Mouse (Mus musculus) heart, adult 9 months (tissue): ENCODE measurements around the gene Klc1.

Experiments used
- DNase-seq, 2 experiments: peaks; one replicate each; pipeline ENCODE4 v3.0.0; 2022; ENCODE audit warnings: low spot score in 2 of 2

Klc1 gene

DNA sequence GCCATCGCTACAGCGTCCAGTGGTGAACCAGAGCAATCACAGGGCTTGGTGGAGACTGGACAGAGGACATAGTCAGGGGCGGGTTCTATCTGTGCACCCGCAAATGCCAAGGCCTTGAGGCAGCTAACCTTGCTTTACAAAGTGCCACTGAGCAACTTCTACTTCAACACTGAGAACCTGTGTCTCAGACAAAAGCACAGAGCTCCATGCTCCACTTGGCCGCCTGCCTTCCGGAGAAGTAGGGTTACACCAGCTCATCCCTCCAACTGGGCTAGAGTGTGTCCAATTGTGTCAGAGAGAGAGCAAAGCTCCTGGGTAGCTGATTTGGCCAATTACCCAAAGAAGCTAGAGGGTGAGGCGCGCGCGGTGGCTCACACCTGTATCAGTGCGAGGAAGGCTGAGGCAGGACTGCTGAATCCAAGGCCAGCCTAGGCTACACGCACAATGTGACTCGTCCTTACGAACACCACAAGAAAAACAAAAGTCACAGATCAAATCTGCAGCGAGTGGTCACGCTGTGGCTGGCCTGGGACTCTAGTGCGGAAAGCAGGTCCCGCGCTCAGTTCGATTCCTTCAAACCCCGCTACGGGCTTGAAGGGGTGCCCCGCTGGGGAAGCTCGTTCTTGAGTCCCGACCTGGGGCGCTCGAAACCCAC, 54.6 kb downstream of the Klc1 start:
- no peak for DNase-seq

DNA sequence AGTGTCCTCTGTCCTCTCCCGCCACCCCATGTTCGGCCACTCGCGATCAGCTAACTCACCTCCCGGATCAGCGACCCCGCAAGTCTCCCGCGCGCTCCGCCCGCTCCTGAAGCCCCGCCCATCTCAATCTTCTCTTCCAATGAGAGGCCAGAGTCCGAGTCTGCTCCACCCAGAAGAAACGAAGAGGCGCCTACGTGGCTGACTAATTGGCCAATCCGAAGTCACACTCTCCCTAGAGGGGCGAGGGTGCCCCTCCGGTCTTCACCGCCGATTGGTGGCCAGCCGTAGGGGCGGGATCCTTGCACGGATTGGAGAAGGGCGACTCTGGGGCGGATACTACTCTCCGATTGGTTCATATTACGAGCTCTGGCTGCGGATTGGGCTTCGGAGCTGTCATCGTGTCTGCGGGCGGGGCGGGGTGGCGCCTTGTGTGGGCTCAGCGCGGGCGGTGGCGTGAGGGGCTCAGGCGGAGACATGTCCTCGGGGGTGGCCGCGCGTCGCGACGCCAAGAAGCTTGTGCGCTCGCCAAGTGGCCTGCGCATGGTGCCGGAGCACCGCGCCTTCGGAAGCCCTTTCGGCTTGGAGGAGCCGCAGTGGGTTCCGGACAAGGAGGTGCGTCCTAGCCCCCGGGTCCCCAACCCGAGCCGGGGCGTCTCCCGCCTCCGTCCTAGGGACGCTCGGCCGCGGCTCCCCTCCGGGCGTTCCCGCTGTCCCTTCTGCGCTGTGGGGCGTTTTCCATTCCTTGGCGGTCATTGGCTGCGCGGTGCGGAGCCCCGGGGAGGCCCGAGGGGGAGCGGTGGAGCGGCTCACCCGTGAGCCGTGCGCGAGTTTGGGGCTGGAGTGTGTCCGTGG, 55.3 kb downstream of the Klc1 start, which contains the start of the genes Xrcc3 and Zfyve21:
Gene Xrcc3 (minus strand): TSS at position 108 of the 852 bp plus-strand sequence.
Gene Zfyve21 (plus strand): TSS at position 405 of the 852 bp plus-strand sequence.
- DNase-seq = peak; percentile 99

DNA sequence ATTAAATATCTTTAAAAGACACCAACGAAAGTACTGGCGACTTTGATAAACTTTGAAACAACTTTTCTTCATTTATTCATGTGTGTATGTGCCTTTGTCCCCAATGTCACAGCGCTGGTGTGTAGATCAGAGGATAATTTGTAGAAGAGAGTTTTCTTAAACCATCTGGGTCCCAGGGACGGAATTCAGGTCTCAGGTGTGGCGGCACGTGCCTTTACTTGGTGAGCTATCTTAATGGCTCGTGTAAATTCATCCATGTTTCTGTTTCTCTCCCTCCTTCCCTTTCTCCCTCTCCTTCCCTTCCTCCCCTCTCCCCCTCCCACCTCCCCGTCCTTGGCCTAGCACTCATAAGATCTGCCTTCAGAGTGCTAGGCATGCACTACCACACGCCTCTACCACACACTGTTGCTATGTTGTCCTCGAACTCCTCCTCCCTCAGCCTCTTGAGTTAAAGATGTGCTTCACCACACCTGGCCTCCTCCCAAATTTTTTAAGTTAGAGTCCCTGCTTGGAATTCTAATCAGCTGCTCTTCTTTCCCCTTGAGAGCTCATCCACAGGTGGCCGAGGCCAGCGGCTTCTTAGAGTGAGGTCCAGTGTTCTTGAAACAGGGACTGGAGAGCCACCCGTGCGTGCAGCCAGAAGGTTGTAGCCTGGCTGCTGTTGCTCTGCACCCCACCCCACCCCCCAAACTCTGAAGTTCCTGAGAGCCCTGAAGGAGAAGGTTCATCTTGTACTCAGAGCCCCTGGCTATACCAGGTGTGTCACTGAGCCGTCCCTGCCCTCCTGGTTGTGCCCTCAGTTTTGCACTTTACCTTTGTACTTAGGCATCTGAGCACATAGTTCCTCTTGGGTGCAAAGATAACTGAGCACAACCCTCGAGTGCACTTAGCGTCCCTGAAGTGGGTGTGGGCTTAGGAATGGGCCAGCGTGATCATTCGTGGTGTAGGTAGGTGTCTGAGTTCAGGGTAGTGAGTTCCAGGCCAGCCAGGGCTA, 56.4 kb downstream of the Klc1 start:
- DNase-seq = no peak

DNA sequence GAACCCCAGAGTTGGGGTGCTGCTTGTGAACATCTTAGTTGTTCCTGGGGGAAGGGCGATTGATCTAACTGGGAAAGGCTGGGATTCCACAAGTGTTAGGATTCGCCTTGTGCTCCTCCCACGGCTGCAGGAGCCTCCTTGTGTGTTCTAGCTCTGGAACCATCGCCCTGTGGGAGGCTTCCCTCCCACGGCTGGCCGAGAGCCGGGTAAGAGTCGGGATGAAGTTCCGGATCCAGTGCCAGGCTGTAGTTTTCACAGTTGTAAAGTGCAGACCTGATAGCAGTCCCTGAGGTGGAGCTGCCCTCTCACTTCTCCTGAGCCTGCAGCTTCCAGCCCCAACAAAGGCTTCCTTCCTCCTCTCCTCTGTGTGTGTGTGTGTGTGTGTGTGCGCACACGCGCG, 57.9 kb downstream of the Klc1 start:
- DNase-seq = peak in 1 of 2 experiments; percentile 39

DNA sequence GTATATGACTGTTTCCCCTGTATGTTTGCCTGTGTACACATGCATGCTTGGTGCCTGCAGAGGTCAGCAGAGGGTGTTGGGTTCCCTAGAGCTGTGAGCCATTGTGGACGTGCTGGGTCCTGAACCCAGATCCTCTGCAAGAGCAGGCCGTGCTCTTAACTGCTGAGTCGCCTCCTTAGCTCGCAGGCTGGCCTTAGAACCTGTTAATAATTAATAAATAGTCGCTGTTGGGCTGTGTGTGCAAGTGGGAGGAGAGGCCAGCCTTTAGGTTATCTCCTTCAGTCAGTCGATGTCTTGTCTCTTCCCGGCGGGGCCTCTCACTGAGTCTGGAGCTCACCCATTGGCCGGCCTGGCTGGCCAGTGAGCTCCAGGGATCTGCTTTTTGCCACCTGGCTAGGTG, 58.3 kb downstream of the Klc1 start:
- DNase-seq = no peak

DNA sequence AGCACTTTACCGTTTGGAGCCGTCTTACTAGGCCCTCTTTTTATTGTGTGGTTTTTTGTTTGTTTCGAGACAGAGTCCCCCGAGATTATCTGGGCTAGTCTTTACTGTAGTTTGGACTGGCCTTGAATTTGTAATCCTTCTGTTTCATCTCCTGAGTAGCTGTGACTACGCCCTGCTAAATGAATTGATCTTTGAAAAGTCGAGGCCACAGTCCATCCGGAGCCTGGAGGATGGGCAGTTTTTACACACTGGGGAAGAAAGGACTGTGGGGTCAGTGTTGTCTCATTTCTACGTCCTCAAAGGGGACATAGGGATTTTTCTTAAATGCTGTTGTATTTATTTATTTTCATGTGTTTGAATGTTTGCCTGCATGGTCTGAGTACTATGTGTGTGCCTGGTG, 59.3 kb downstream of the Klc1 start:
- DNase-seq = no peak

DNA sequence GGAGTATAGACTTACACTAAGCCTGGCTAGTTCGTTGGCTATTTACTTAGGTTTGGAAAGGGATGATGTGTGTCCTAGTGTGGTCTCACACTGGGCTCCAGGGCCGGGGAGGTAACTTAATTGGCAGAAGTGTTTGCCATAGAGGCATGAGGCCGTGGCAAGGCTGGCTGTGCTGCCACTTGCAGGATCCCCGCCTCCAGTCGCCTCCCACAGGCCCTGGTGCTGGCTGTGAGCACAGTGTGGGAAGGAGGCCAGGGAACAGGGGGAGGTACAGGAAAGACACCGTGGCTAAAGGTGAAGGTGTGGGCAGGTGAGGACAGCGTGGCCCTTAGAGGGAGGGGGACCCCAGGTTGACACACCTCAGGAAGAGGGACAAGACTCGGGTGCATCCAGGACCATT, 61.3 kb downstream of the Klc1 start:
- DNase-seq = no peak

DNA sequence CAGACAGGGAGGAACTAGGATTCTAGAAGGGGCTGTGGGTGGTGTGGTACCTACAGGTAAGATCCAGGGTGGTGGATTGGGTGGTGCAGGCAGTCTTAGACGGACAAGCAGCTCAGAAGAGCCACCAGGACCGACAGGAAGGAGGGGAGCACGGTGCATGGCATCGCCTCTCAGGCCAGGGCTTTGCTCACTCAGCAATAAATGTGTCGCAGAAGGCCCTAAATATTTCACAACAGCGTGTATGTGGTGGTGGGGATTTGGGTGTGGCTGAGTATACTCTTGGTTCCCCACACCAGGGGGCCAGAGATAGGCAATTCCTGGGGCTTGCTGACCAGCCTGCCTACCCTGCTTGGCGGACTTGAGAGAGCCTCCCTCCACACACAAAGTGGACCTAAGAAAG, 62.1 kb downstream of the Klc1 start:
- no peak for DNase-seq

DNA sequence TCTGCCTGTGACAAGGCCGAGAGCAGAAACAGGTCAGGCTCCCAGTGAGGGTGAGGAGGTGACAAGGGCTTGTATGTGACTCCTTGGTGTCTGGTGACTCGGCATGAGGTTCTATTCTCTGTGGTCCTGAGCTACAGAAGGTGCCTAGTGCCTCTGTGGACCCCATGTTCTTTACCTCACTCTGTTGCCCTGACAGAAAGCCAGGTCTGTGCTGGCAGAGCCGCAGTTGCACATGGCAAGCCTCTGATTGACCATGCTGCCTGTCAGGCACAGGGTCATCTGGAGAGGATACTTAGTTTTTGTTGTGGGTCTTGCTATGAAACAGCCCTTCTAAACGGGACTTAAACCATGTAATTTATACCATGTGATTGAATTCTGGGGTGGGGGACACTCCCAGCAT, 63.3 kb downstream of the Klc1 start:
- DNase-seq = no peak

DNA sequence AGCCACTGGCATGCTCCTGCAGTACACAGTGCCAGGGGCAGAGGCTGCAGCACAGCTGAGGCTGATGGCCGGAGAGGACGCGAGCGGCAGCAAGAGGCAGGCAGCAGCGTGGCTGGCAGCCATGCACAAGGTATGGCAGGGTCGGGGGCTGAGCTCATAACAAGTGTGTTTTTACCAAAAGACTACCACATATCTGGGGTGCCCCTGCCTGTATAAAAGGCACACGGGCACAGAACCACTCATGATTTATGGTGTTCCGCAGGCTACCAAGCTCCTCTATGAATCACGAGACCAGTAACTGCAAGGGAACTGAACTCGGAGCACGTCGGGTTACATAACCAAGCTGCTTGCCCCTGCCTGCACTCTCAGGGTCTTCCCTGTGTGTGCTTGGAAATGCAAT, 68.9 kb downstream of the Klc1 start:
- DNase-seq = no peak

DNA sequence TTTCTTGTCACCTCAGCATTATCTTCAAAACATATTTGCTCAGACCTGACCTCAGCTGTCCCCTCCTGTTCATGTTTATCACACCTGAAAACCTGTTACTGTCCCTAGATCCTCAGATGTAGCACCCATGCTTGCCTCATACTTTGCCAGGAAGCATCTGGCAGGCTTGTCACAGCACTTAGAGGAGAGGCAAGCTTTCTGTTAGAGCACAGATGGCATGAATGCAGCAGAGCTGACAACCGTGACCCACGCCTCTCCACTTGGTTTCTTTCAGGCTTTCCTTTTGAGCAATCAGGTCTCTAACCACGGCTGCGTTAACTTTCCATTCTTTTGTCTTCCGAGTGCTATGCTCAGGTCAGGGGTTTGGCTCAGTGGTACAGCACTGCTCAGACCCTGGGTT, 70.8 kb downstream of the Klc1 start:
- no peak for DNase-seq

DNA sequence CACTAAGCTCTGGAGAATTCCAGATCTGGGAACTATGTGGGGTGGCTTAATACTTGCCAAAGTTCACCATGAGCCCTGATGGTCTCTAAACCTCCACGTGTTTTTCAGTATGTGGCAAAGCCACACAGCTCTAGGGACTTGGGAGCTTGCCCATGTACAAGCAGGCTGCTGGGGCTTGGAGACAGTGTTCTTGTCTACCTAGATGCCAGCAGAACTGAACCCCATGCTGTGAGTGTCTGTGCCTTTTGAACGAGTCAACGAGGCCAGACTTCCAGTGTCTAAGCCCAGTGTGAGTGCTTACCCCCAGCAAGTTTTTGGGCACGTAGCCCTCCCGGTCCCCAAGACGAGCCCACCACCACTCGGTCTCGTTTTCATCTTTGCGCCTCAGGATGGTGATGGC, 71.3 kb downstream of the Klc1 start:
- DNase-seq = no peak

DNA sequence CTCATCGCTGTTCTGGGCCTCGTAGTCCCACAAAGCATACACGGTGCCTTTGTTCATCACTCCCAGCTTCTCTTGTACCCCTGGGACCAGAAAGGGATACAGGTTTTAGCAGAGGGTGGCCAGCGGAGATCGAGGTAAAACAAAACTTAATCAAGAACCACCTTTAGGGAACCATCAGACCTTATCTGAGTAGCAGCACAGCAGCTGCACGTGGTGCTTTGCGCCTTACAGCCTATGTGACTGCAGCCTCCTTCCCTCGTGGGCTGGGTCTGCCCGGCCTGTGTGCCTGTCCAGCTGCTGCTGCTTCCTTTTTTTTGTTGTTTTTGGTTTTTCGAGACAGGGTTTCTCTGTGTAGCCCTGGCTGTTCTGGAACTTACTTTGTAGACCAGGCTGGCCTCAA, 71.7 kb downstream of the Klc1 start:
- DNase-seq = no peak

DNA sequence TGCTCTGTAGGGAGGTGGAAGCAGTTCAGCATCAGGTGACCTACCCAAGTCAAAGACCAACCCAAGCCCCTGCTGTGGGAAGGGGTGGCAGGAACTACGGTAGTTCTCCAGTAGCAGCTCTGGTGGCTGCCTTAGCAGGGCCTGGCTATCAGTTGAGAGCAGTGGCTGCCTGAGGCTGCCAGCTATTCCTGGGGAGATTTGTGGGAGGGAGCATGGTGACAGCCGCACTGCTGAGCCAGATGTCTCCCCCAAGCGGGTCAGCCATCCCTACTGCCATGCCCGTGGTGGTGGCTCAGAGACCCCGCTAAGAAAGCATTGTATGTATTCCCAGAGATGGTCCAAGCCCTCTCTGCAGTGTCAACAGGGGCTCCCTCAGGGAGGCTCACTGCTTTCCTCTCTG, 74.0 kb downstream of the Klc1 start:
- DNase-seq = no peak

DNA sequence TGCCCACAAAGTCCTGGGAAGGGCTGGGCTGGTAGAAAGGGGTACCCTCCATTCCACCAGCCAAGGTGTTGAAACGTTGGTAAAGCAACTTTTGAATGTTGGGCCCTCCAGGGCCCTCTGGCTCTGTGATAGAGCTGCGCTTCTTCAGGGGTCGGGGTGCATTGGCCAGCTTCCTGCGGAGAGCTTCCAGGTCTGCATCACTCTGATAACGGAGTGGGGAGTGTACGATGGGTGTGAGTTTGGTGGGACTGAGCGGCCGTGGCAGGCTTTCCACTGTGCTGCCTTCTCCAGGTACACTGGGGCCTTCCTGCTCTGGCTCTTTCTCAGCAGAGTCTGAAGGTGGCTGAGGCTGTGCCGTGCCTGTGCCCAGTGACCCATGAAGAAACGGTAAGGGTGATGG, 74.8 kb downstream of the Klc1 start:
- no peak for DNase-seq

DNA sequence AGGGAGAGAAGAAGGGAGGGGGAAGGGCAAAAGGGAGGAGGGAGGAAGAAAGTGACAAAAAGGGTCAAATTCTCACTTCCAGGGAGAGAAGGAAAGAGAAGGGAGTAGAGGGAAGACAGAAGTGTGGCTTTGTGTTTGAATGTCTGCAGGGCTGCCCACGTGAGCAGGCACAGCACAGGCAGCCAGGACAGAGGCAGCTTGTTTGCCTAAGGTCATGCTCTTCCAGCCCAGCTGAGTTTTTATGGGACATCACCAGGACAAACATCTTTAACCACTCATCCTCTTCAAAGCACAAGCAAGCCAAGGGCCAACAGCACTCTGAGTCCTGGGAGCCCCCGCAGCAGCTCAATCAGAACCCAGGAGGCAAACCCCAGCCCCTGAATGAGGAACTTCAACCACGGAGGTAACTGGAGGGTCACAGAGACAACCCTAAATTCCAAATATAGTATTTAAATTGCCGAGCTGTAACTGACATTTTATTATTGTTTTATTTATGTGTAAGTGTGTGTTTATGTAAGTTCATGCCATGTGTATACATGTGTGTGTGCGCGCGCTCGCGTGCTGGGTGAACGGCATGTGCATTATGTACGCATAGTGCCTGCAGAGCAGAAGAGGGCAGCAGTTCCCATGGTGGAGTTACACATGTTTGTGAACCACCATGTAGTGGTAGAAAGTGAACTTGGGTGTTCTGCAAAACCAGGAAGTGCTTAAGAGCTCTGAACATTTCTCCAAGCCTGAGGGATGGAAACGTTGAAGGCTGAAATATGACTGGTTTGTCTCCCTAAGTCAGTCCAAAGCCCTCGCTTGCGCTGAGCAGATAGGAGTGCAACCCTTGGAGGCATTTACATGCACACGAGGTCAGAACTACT, 84.2 kb downstream of the Klc1 start:
- DNase-seq = no peak

DNA sequence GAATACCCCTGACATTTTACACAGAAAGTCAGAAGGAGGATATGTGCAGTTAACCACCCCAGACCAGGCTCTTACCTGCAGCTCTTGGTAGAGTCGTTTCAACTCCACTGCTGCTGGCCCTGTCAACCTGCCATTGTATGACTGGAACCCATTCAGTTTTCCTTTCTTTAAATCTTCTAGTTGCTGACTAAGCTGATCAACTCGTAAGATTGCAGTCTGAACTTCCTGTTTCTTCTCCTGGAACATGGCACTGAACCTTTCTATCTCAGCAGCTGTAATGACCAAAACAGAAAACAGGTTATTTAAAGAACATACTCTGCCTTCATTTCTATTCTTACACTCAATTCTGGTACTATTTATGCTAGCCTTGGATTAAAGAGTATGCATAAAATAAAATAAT, 84.8 kb downstream of the Klc1 start:
- DNase-seq = no peak

DNA sequence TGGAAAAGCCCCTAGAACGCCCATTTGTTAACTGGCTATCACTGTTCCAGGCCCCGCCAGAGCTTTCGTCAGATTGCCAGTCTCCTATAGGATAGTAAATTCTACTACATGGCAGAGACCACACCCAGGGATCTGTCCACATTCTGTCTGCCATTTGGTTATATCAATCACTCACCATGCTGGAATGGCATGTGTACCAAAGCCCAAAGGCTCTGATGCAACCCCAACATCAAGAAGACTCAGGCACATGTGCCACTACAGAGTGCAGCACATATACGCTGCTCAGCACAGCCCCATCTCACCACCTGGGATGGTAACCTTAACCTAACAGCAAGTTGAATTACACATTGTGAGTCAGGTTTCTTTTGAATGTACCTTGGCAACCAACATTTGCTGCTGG, 87.3 kb downstream of the Klc1 start:
- DNase-seq = no peak

DNA sequence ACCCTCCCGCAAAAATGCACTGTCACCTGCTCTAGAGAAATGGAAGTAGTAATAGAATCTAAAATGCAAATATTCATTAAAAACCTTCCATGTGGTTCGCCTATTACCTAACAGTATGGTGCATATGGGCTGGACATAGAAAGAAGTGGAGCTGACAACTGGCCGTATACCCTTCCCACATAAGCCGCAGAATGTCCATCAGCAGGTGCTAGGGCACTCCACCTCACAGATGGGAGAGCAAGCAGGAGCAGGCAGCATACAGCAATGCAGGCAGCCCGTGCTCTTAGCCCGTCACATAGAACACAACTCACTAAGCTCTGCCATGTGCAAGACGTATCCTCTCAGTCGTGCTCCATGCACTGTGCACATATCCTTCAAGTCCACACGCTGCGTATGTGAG, 88.2 kb downstream of the Klc1 start:
- DNase-seq = no peak

DNA sequence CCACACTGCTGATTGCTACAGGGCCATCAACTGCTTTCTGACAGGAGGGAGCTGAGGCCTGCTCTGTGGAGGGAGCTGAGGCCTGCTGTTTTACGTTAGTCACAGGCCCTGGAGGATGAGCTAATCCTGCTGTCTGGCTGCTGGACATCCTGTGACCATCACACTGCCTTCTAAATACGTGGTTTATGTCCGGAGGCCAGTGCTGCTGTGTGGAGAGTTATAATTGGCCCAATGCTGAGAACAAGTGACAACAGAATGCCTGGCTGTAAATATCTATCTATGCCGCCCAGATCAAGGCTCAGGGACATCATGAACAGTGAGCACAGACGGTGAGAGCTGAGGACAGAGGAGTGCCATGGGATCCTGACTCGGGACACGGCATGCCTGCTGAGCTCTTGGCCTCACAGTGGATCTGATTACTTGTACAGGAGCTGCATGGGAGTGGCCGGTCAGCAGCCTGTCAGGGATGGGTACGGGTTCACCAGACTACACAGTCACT, 89.7 kb downstream of the Klc1 start:
- no peak for DNase-seq

DNA sequence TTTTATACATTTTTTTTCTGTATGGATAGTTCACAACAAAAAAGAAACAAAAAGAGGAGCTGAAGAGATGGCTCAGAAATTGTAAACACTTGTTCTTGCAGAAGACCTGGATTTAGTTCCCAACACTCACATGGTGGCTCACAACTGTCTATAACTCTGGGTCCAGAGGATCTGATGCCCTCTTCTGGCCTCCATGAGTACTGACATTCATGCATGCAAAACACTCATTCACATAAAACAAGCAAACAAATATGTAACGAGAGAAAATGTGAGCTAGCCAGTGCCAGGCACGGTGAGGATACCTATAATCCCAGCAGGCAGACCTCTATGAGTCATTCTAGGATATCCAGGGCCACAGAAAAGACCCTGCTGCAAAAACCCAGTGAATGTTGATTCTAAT, 92.6 kb downstream of the Klc1 start:
- no peak for DNase-seq
